Mouse (Mus musculus): Measurements from ENCODE around the gene Ptma. TPM values are rescaled to one million over a fixed set of nuclear protein-coding genes. Genes with fewer than 3 reads are reported as not detected.

The Ptma gene
- polyA plus RNA-seq, 1 experiment from 2014 or later, result 2,521 TPM

GRCm38 (mm10) chr1:86568409-86568808 lies 41.9 kb downstream of the Ptma start:
- Histone ChIP-seq H3K36me3 (0 out of 2 replicates have a peak, but pooled peaks cover 3% of the 10 kb centered on the region), H3K9me3 (no peaks in the 10 kb centered on the region), H3K27me3 (replicated peaks) (no peaks in the 10 kb centered on the region), H3K4me1 (no peaks in the 10 kb centered on the region), H3K4me3 (replicated peaks) (no peak overlapping the region), H3K9ac (no peak overlapping the region), H3K4me2 (no peak overlapping the region), H3K27ac (no peak overlapping the region)
- no peak for ATAC-seq (ENCODE audit: insufficient read depth, low FRiP score, low read depth)
- WGBS, result 68% methylated on average over 2 of the region's 2 CpGs

GRCm38 (mm10) chr1:86569292-86569860 lies 42.9 kb downstream of the Ptma start:
- WGBS, result 91% methylated on average over 2 of the region's 2 CpGs
- Histone ChIP-seq H3K27ac (no peak overlapping the region), H3K4me3 (replicated peaks) (no peak overlapping the region), H3K4me2 (no peak overlapping the region), H3K36me3 (no peaks in the 10 kb centered on the region), H3K27me3 (replicated peaks) (no peaks in the 10 kb centered on the region), H3K9ac (no peak overlapping the region), H3K4me1 (no peaks in the 10 kb centered on the region), H3K9me3 (no peaks in the 10 kb centered on the region)
- no peak for ATAC-seq (ENCODE audit: insufficient read depth, low FRiP score, low read depth)

GRCm38 (mm10) chr1:86571381-86571780 lies 44.9 kb downstream of the Ptma start:
- Histone ChIP-seq H3K4me3 (replicated peaks) (no peak overlapping the region), H3K36me3 (0 out of 2 replicates have a peak, but pooled peaks cover 3% of the 10 kb centered on the region), H3K4me1 (no peaks in the 10 kb centered on the region), H3K27ac (no peak overlapping the region), H3K9ac (no peak overlapping the region), H3K4me2 (no peak overlapping the region), H3K9me3 (no peaks in the 10 kb centered on the region), H3K27me3 (replicated peaks) (no peaks in the 10 kb centered on the region)
- no peak for ATAC-seq (ENCODE audit: insufficient read depth, low FRiP score, low read depth)
- WGBS, result 79% methylated on average over 2 of the region's 2 CpGs

GRCm38 (mm10) chr1:86571941-86572340 lies 45.4 kb downstream of the Ptma start:
- no peak overlapping the region for H3K9ac ChIP-seq
- ATAC-seq (ENCODE audit: insufficient read depth, low FRiP score, low read depth), result no peak
- H3K36me3 ChIP-seq, result 0 out of 2 replicates have a peak, but pooled peaks cover 3% of the 10 kb centered on the region
- no peak overlapping the region for H3K27ac ChIP-seq
- no peaks in the 10 kb centered on the region for H3K27me3 ChIP-seq (replicated peaks)
- H3K9me3 ChIP-seq, result no peaks in the 10 kb centered on the region
- no peaks in the 10 kb centered on the region for H3K4me1 ChIP-seq
- no peak overlapping the region for H3K4me2 ChIP-seq
- 75% methylated on average over 4 of the region's 4 CpGs for WGBS
- H3K4me3 ChIP-seq (replicated peaks), result no peak overlapping the region

Other genes with a start within 250 kb of the Ptma start
- 4.6 and 5.5 TPM in 2 replicates for gene B3gnt7, start 223.9 kb upstream of the Ptma start, polyA plus RNA-seq (2015; fragmentation: Nextera tagmentation; extraction: Ambion mirVana)
- gene Ncl, start 167.3 kb upstream of the Ptma start, polyA plus RNA-seq (2015; fragmentation: Nextera tagmentation; extraction: Ambion mirVana), result 368 and 423 TPM in 2 replicates
- not detected in 2 replicates for gene Nmur1, start 100.5 kb upstream of the Ptma start, polyA plus RNA-seq (2015; fragmentation: Nextera tagmentation; extraction: Ambion mirVana)
- not detected in 2 replicates for gene Tex44, start 100.4 kb upstream of the Ptma start, polyA plus RNA-seq (2015; fragmentation: Nextera tagmentation; extraction: Ambion mirVana)
- gene Pde6d, start 55.9 kb downstream of the Ptma start, polyA plus RNA-seq (2015; fragmentation: Nextera tagmentation; extraction: Ambion mirVana), result 53.7 and 59.4 TPM in 2 replicates
- gene Cops7b, start 56.2 kb downstream of the Ptma start, polyA plus RNA-seq (2015; fragmentation: Nextera tagmentation; extraction: Ambion mirVana), result 31.7 and 33.8 TPM in 2 replicates
- 2.5 and 3.0 TPM in 2 replicates for gene Nppc, start 143.8 kb downstream of the Ptma start, polyA plus RNA-seq (2015; fragmentation: Nextera tagmentation; extraction: Ambion mirVana)
- gene Dis3l2, start 177.1 kb downstream of the Ptma start, polyA plus RNA-seq (2015; fragmentation: Nextera tagmentation; extraction: Ambion mirVana), result 18.9 and 22.7 TPM in 2 replicates